Mouse (Mus musculus) neural tube, embryonic 11.5 days (tissue): ENCODE data around the gene Zic5. TPM values are rescaled to one million over a fixed set of nuclear protein-coding genes. Genes with fewer than 3 reads are reported as not detected.

Experiments
- ATAC-seq: fragments of 200-750 bp; cut with Nextera tagmentation; 2 replicates; pipeline ENCODE4 v1.8.0; 2017; ENCODE audit warnings: moderate number of reproducible peaks, mild to moderate bottlenecking, moderate TSS enrichment, moderate library complexity; ENCODE audit not compliant: insufficient read depth, low FRiP score, low TSS enrichment
- DNase-seq: peaks from one replicate; pipeline ENCODE4 v3.0.0-alpha.2; 2015; ENCODE audit warnings: low spot score
- H3K27ac ChIP-seq: fragments of 300-500 bp; sonication (generic); 2 replicates; pipeline ENCODE4 v1.5.1; 2014; ENCODE audit warnings: low read depth, mild to moderate bottlenecking, low read length
- H3K27me3 ChIP-seq: fragments of 300-500 bp; sonication (generic); 2 replicates; pipeline ENCODE4 v1.6.1; 2014; ENCODE audit warnings: mild to moderate bottlenecking, low read length, mixed read lengths; ENCODE audit not compliant: control insufficient read depth, insufficient read depth
- H3K36me3 ChIP-seq: fragments of 300-500 bp; sonication (generic); 2 replicates; pipeline ENCODE4 v1.6.1; 2014; ENCODE audit warnings: mild to moderate bottlenecking, low read length, moderate library complexity, mixed read lengths; ENCODE audit not compliant: control insufficient read depth, insufficient read depth
- H3K4me1 ChIP-seq: fragments of 300-500 bp; sonication (generic); 2 replicates; pipeline ENCODE4 v1.6.1; 2014; ENCODE audit warnings: low read length, mixed read lengths; ENCODE audit not compliant: control insufficient read depth, insufficient read depth
- H3K4me2 ChIP-seq: fragments of 300-500 bp; sonication (generic); 2 replicates; pipeline ENCODE4 v1.6.1; 2014; ENCODE audit warnings: low read depth, mild to moderate bottlenecking, moderate library complexity
- H3K4me3 ChIP-seq: fragments of 300-500 bp; sonication (generic); 2 replicates; pipeline ENCODE4 v1.5.1; 2014; ENCODE audit warnings: low read depth, low read length
- H3K9ac ChIP-seq: fragments of 300-500 bp; sonication (generic); 2 replicates; pipeline ENCODE4 v1.6.1; 2014; ENCODE audit warnings: mild to moderate bottlenecking, low read length
- H3K9me3 ChIP-seq: fragments of 300-500 bp; sonication (generic); 2 replicates; pipeline ENCODE4 v1.6.1; 2016; ENCODE audit warnings: low read length; ENCODE audit not compliant: control insufficient read depth
- WGBS: fragments of 180-500 bp; shearing (Covaris S2); extraction: QIAGEN DNeasy Blood & Tissue Kit; methylation state at CpG from one replicate; pipeline ENCODE4 v1.1.7; 2014; 5-methylcytosine and 5-hydroxymethylcytosine counted together
- polyA plus RNA-seq: library from polyadenylated mRNA; unstranded; fragments of >200 nt; fragmentation: Nextera tagmentation; extraction: Ambion mirVana; gene quantifications from 2 replicates; pipeline ENCODE4 v1.2.1, GENCODE M21; 2014

The Zic5 gene
- polyA plus RNA-seq, 1 experiment from 2014 or later, result 10.3 TPM

DNA sequence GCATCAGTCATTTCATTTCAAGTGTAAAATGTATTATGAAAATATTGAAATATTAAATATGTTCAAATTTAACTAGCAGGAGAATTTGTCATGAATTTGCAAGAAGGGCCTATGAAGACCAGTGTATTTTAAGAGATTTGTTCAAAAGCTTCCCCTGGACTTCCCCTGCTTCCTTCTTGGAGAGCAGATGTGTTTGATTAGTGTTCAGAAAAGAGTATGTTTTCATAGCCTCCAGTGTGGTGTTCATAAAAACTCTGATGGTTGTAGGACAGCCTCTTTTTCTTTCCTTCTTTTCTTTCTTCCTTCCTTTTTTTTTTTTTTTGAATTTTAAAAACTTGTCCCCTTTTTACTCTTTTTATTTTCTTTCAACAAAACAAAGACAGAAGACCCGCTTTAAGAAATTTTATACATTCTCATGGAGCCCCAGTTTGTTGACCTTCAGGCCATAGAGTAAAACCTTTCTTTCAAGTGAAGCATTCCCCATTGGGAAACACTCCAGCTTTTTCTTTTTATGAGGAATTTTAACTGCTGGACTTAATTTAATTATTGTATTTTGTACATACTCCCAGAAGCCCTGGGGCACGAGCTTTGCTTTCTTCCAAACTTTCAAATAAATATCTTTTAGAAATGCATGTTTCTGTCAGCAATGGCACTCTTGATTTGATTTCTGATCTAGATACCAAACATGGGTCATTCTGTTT lies 52.5 kb downstream of the Zic5 start:
- ATAC-seq, result no peak
- Histone ChIP-seq H3K27ac (no peak overlapping the region), H3K36me3 (no peaks in the 10 kb centered on the region), H3K27me3 (no peaks in the 10 kb centered on the region), H3K4me3 (no peak overlapping the region), H3K9ac (no peak overlapping the region), H3K4me2 (no peak overlapping the region), H3K4me1 (no peaks in the 10 kb centered on the region), H3K9me3 (no peaks in the 10 kb centered on the region)
- DNase-seq, result no peak
- whole genome bisulfite sequencing, result 59% methylated on average over 2 of the region's 2 CpGs

Other genes starting within 250 kb of the Zic5 start
- 0.23 and 0.35 TPM in 2 replicates for gene Gm5089, start 14.6 kb downstream of the Zic5 start, polyA plus RNA-seq
- 6.3 and 7.6 TPM in 2 replicates for gene Zic2, start 9.8 kb upstream of the Zic5 start, polyA plus RNA-seq
- gene Gm10837, start 24.9 kb upstream of the Zic5 start, polyA plus RNA-seq, result 0.51 and 0.54 TPM in 2 replicates
- gene Pcca, start 68.6 kb upstream of the Zic5 start, polyA plus RNA-seq, result 33.1 and 33.4 TPM in 2 replicates